Mouse (Mus musculus) spleen, postnatal 10 days (tissue): Measurements from ENCODE around the gene Gpr55.
"Not testable (repeated sequence)": the region's sequence is repeated elsewhere in the genome, so short reads cannot be mapped to it uniquely, and the experiment has no call there.

ENCODE experiments used
- DNase-seq, 2 experiments: peaks; one replicate each; pipeline ENCODE4 v3.0.0; 2021 to 2022; ENCODE audit warnings: low spot score in 2 of 2

The Gpr55 gene

DNA sequence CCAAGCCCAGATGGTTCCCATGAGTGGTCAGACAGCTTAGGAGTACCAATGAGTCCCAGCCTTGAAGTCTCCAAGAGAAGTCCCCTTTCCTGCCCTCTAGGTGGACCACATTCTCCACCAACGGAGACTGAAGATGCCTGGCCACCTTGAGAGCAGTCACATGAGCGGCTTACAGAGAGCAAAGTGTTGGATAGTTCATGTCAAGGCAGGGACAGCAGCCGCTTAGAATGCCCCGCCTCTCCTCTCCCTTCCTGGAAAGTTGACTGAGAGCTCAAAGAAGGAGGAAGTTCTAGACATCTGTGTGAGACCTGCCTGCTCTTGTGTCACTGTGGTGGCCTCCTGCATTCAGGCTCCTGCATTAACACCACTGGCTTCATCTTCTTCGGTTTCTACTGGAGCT lies at the start of gene Gpr55:
TSS of gene Gpr55 (minus strand) at position 135 of the 400 bp plus-strand sequence.
- no peak for DNase-seq

DNA sequence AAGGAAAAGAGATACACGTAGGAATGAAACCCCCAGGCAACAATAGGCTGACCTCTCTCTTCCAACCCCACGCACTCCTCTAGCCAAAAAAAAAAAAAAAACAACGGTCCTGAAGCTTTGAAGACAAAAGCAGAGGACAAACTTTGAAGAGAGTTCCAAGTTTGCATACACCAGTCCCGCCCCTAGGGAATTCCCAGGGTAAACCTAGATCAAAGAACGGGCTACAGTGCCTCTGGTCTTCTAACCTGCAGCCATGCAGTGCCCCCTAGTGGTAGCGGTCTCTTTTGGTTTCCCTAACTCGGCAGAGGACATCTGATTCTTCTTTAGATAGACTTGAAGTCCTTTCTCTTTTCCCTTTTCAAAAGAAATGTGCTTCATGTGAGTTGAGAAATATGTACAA lies 47.0 kb upstream of the Gpr55 start:
- DNase-seq = peak; percentile 63 to 89

DNA sequence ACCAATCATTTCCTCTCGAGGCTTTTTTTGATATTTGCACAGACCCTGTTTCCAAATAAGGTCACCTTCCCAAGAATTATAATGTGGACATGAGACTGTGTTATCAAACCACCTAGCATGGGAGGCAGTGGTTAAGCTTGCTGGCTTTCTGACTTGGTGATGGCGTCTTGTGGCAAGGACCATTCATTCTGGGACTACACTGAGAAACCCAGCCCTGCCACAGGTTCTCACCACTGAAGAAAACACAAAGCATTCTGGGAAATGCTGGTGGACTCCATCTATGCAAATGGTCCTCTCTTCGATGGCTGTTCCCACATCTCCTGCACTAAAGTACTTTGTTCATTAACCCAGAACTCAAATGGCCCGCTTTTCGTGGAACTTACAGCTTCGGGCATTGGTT lies 45.2 kb upstream of the Gpr55 start:
- DNase-seq = no peak

DNA sequence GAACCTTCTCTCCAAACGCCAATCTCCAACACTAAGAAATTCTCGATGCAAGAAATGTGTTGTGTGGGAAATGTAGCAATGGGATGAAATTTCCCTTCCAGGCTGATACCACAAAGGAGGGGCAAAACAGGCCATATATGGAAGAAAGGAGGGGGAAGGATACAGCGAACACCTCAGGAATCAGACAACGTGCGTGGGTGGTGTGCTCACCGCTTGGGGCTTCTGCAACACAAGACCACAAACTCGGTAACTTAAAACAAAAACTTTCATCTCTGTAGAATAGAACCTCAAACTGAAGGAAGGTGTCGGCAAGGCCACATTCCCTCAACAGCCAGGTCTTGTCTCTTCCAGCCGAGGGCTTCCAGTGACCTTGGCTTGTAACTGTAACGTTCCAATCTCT lies 44.7 kb upstream of the Gpr55 start:
- no peak for DNase-seq

DNA sequence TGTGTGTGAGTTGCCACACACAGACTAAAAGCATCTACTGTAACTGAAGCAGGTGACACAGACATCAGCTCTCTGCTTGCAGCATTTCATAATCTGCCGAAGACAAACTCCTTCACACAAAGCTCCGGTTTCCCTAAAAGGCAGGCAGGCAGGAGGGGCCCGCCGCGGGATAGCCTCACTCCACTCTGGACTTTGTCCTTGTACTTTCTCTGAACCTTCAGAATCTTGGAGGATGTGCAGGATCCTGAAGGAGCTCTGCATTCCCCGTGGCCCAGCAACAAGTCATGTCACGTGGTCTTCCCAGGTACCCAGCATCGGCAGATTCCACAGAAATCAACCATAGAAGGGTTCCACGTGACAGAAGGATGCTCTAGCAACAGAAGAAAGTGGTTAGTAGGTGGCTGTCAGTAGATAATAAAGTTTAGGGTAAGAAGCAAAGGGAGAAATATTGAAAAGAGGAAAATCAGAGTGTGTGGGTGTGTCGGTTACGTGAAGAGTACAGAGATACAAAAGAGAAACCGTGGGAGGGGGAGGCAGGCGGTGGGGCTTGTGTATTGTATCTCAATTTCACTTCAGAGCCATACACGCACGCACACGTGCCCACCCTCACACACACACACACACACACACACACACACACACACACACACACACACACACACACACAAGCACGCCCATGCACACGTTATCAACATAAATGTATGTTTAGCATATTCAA lies 39.2 kb upstream of the Gpr55 start:
- no peak for DNase-seq

DNA sequence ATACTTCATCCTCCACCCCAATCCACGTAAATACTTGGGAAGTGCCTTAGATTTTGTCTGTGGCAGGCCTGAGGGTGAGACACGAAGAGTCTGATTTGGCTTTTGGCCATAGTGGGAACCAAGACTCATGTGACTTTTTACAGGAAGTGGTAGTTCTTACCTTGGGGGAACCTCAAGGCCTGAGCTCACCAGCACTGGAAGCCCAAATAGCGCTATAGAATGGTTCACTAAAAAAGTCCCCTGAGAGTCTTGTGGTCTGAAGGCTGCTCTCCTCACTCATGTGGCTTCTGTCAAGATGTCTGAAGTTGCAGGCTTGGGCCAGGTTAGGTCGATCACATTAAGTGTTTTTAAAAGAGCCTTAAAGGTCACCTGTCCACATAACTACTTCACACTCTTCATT lies 37.2 kb upstream of the Gpr55 start:
- DNase-seq = no peak

- DNase-seq = no peak
Observed at GRCm38 (mm10) chr1:85997221-85997620, 36.4 kb upstream of the Gpr55 start.

DNA sequence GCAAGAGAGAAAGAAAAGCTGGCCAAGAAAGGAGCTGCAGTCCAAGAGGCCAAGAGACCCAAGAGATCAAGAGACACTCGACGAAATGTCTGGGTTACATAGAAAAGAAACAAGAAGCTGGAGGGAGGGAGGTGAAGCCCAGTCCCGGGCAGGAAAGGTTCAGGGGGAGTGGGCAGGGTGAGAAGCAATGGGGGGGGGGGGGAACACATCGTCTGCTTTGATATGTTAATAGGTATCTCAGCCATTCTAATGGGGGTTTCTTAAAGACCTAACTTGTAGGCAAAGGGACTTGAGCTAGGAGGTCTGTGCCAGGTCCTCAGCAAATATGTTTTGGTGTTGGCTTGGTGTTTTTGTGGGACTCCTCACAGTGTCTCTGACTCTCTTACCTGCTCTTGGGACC lies 32.7 kb upstream of the Gpr55 start:
- DNase-seq = no peak

DNA sequence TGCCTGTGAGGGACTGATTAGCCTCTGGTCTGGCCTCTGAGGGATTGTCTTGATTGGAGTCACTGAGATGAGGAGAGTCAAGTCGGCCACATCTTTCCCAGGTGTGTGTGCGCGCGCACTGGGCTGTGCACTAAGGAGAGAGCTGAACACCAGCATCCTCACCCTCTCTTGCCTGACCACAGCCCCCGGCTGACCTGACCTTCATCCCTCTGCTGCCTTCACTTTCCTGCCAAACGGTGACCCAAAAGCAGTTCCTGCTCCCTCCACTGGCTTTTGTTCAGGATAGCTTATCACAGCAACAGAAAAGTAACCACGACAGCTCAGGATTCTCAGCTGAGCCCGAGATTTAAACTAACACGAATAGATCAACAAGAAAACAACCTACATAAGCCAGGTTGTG lies 31.4 kb upstream of the Gpr55 start:
- DNase-seq = no peak

GRCm38 (mm10) chr1:85988882-85989281 lies 28.1 kb upstream of the Gpr55 start:
- not testable (repeated sequence) for DNase-seq

DNA sequence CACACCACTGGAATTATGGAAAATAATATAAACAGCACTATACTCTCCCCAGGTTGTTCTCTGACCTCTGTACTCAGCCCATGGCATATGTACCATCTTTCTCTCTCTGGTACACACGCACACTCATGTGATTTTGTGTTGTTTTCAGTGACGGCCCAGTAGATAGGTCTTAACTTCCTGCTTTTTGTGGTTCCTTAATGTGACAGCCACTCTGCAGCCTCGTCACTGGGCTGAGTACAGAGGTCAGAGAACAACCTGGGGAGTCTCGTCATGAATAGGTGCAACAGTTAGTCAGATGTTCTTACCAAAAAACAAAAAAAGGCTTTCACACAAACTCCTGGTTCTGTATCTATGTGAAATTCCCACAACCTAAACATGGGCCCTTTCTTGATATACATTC lies 27.5 kb upstream of the Gpr55 start:
- DNase-seq = no peak

GRCm38 (mm10) chr1:85985784-85986183 lies 25.0 kb upstream of the Gpr55 start:
- DNase-seq = no peak

GRCm38 (mm10) chr1:85981738-85982357 lies 21.0 kb upstream of the Gpr55 start:
- DNase-seq = no peak

DNA sequence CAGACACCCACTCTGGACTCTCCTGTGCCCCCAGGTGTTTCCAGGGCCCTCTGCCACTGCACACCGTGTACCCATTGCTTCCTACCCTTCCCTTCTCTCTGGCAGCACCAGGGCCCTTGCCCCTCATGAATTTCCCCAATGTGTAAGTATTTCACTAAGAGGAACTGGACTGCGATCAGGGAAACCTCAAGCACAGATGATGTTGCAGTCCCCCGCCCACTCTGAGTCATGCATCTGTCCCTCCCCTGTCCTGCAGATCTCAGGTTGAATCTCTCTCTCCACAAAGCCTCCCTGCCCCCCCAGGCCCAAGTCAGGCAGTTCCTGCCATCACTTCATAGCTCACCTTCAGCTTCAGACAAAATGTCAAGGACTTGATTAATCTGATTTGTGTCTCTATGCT lies 16.9 kb upstream of the Gpr55 start:
- DNase-seq = no peak

DNA sequence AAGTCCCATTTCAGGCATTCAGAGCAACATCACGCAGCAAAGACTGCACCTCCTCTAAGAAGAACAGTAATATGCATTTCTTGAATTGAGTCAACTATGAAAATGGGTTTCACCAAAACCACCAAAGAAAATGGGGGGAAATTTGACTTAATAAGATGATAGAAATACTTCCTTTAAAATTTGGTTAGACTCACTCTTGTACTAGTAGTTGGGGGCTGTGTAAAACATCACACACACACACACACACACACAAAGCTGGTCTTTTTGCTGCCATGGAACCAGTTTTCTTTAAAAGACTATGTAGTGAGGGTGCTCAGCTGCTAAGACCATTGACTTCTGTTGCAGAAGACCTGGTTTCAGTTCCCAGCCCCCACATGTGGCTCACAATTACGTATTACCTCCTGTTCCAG lies 12.7 kb upstream of the Gpr55 start:
- DNase-seq = no peak

DNA sequence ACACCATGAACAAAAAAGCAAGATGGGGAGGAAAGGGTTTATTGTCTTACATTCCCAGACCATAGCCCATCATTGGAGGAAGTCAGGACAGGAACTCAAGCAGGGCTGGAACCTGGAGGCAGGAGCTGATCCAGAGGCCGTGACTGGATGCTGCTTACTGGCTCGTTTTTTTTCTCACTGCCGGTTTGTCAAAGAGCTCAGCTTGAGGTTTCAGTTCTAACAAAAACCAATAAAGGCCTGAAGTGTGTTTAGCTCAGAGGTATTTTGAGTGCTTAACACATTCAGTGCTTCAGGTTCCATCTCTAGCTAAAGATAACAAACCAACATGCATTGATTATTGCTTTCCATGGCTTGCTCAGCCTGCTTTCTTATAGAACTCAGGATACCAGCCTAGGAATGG lies 11.5 kb upstream of the Gpr55 start:
- DNase-seq = no peak

GRCm38 (mm10) chr1:85971070-85971469 lies 10.3 kb upstream of the Gpr55 start:
- DNase-seq = no peak

DNA sequence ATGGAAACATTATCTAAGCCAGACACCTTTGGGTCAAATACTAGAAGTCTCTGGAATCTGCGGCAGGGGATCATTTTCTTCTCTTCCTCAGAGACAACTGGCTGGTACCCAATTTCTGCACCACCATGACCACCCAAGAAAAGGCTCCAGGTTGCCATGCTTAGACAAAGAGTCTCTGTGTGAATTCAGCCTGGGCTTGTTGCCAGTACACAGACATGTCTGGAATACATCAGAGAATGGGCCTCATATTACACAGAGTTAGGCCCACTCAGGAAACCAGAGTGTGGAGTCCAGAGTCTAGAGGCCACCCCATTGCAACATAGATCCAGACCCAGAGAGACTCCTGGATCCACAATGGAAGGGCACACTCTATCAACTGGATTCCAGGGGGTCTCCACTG lies 8.7 kb upstream of the Gpr55 start:
- no peak for DNase-seq

DNA sequence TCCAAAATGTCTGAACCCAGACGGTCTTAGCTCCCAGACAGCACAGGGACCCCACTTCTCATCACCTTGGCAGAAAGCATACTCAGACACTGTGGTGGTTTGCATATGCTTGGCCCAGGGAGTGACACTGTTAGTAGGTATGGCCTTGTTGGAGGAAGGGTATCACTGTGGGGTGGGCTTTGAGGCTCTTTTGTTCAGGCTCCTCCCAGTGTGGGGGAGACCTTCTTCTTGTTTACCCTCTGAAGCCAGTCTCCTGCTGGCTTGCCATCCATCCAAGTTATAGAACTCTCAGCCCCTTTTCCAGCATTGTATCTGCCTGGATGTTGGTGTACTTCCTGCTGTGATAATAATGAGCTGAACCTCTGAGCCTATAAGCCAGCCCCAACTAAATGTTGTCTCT lies 8.3 kb upstream of the Gpr55 start:
- no peak for DNase-seq

DNA sequence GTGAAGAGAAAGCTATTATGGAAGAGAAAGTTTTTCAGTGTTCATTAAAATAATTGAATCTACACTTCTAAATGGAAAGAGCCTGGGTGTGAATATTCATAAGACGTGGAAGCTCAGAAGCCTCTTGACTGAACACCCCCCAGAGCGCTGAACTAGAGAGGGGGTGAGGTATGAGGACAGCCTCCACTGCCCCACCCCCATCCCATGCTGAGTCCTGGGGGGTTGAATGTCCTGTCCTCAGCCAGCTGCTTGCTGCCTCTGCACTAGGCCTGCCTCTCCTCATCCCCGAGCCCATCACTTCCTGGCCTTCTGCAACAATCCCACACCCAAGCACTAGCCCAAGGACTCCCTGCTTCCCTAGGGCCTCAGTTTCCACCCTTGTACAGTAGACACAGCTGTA lies 5.0 kb upstream of the Gpr55 start:
- no peak for DNase-seq

DNA sequence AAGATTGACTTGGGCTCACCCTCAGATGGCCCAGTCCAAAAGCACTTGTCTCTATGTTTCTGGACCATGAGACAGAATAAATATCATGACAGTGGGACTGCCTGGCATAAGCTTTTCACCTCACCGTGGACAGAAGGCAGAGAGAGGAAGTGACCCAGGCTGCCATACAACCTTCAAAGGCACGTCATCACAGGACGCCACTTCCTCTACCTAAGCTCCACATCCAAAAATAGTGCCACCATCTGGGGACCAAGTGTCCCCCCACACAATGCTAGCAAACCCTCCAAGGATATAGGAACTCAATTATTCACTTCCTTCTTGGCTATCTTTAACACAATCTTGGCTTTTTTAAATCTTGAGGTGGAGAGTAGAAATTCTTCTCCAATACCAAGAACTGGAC lies 1.3 kb upstream of the Gpr55 start:
- no peak for DNase-seq

- no peak for DNase-seq
Observed at GRCm38 (mm10) chr1:85959889-85960276, 924 bp downstream of the Gpr55 start.

DNA sequence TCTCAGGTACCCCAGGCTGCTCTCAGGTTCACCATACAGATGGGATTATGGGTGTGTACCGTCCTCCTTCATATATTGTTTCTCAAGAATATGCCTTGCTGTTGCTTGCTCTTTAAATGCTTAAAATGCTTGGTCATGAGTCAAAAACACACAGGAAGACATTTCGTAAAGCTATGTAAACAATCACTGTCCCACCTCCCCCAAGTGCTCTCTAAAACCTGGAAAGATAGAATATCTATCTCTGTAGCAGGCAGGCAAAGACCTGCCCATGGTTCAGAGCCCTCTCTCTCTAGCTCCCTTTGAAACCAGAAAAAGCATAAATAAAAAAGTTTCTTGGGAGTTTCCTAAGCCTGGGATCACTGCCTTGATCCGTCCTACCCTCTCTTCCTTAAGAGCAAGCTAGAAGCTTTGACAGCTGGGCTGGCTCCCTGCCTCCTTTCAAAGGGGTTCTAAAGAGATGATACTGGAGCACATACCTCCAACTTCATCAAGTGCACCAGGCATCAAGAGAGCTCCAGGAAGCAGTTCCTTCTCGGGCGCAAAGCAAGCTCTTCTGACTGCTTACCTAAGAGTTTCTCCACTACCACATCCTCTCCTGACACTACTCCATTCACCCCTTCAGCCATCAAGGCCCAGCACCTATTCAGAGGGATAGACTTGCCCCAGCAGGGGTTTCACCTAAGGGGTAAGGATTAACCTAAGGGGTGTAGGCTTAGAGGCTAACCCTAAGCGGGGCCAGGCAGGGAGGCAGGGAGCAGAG lies 1.5 kb downstream of the Gpr55 start:
- no peak for DNase-seq
